Mouse (Mus musculus): ENCODE results near the gene Zscan10.

Gene Zscan10

DNA sequence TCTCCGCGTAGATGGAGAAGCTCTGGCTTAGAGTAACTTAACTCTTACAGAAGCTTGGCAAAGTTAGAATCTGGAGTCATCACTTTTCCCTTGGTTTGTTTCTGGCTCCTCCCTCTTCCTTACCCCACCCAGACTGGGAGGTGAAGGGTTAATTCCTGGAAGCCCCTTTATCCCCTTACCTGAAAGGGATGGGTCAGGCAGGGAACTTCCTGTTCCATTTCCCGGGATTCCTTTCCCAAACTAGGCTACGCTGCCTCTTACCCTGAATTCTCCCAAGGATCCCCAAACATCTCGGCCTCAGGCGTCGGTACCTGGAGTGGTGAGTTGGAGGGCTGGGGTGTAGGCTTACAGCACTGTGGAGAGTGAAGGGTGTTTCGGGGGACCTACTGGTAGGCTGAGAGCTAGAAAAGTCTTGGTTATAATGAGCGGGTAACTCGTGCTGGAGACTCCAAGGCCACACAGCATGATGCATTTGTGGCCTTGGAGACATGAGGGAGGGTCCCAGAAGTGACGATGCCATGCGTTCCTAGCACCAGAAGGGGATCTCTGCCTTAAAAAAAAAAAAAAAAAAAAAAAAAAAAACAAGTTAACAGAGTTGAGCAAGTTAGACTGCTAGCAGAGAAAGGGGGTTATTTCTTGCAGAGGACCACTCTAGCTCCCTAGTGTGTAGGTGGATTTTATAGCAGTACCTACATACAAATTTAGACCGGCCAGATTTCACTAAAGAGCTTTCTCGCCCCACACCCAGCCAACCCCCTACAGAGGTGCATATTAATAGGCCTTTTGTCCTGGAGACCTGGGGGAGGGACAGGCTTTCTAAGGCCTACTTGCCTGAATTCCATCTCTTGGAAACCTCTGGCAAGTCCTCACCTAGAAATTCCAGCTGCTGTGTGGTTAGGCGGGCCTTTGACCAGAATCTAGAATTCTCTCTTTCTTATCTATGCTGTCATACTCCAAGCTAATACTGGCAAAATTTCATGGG, at the start of gene Zscan10:
Gene Zscan10, plus strand, starts transcription at position 216 of the 982 bp plus-strand sequence.
- CTCF ChIA-PET, result interaction anchor here (1.6 kb wide), 1 partner anchor 9 kb away, joined by 6 read pairs; no protein-coding TSS in a partner anchor

- CTCF ChIA-PET, result no interaction called here
Measured at GRCm38 (mm10) chr17:23550856-23551255, 49.8 kb upstream of the Zscan10 start.

- CTCF ChIA-PET, result no interaction called here
Measured at GRCm38 (mm10) chr17:23551416-23551815, 49.2 kb upstream of the Zscan10 start.

DNA sequence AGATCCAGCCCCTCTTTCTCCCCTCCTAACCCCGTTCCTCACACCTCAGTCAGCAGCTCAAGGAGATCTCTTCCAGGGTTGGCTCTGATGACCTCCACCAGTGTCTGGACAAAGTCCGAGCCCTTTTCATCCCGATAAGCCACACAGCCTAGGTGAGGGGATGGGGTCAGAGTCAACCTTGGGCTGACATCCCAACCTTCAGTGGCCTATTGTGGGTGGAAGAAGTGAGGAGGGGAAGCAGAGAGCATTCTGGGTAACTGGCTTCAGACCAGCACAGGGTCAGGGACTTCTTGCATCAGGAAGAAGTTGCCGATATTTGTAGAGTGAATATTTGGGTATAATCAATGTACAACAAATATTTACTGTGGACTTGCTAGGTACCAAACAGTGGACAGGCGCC, 48.7 kb upstream of the Zscan10 start:
- CTCF ChIA-PET, result no interaction called here

DNA sequence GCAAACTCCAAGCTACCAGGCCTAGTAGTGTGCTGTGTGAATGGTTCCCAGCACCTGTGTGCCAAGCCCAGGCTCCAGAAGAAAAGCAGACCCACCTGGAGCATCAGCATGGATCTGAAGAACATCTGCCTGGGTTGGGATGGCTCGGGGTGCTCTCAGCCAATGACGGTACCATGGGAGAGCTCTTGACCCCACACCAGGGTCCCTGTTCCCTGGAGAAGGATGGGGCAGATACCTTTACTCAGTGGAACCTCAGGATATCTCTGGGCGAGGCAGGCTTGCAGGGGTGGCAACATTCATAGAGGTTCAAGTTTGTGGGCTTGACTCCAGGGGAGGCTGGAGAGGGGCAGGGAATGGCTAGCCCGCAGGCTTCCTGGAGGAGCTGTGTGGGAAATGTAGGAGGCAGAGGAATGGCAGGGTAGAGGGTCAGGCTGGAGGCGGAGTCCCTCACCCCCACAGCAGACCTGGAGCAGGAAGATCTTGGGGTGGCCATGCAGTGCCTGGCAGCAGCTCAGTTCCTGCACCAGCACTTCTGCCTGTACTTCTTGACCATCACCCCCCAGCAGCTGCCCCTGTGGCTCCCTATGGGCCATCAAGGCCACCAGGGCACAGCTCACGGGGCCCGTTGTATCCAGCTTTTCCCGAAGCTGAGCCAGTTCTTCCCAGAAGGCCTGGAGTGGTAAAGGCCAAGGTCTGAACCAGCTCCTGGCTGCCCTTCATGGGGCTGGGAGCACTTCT, 47.6 kb upstream of the Zscan10 start:
- CTCF ChIA-PET, result no interaction called here

DNA sequence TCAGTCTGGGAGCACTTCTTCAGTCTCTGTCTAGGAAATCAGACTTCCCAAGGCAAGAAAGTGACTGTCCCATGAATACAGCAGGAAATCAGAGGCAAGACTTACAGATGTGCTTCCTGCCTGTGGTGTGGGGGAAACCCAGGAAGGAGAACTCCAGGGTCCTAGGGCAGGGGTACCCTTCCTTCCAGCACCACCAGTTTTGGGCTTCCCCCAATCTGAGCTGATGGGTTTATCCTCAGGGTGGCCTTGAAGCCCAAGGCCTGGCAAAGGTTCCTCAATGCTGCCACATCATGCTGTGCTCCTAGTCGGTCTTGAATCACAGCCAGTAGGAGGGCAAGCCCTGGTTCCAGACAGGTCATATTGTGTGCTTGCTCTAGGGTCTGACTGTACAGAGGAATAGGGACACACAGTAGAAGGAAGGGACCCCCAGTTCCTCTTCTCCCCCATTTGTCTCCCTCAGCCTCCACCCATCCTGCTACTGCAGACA, 47.0 kb upstream of the Zscan10 start:
- CTCF ChIA-PET, result no interaction called here

GRCm38 (mm10) chr17:23554321-23554720, 46.3 kb upstream of the Zscan10 start:
- CTCF ChIA-PET, result no interaction called here

DNA sequence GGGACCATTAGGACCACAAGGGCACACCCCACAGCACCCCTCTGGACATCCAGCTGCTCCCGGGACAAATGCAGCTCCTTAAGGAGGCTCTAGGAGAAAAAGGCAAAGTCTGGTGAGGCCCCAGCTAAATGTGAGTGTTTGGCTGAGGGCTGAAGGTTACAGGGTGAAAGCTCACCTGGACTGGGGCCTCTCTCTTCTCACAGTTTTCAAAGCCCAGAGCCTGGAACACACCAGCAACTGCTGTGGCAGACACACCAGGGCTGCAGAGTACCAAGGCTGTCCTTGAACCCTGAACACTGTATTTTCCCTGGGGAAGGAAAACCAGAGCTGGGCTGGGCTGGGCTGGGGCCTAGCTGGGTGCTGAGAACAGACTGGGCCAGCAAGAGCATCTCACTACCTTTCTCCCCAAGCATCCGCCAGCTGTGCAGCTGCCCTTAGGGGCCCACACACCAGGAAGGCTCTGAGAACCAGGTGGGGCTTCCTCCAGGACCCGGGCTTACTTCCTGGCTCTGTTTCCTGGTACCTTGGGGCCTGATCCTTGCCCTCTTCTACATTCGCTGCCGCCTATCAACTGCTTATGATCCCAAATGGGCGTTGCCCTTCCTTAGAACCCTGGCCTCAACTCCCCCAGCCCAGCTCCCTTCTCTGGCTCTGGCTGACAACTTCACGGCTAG, 45.3 kb upstream of the Zscan10 start:
- CTCF ChIA-PET, result no interaction called here

- CTCF ChIA-PET, result no interaction called here
Measured at GRCm38 (mm10) chr17:23559767-23560166, 40.9 kb upstream of the Zscan10 start.

DNA sequence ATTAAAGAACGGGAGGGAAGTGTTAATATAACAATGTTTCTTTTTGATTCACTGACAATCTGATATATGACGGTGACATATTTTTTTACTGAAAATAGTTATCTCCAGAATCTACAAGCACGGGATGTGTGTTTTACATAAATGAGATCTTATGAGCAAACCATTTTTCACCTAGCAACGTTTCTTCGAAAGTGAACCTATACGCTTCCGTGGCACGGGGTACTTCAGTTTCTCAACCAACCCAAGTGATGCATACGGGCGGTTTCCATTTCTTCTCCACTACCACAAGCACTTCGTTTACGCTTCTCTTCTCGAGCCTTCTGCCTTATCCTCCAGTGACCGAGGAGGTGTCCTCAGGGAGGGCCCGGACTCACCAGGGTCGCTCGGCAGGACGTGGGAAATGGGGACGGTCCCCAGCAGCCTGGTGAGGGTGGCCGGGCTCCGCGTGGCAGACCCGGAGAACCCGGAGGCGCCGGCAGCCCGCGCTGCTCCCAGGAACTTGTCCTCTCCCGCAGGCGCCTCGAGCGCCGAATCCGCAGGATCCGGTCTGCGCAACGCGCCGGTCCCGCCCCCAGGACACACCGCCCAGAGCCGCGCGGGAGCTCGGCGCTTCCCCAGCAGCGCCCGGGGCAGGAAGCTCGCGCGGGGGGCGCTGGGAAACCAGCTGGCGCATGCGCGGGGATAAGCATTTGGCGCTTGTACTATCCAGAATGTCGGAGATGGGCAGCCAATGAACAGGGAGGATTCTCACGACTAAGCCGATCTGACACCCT, 36.9 kb upstream of the Zscan10 start, which contains the start of gene Zfp213:
Gene Zfp213, minus strand, starts transcription at position 644 of the 773 bp plus-strand sequence.
- CTCF ChIA-PET, result no interaction called here

GRCm38 (mm10) chr17:23564368-23564715, 36.3 kb upstream of the Zscan10 start:
- CTCF ChIA-PET, result no interaction called here

DNA sequence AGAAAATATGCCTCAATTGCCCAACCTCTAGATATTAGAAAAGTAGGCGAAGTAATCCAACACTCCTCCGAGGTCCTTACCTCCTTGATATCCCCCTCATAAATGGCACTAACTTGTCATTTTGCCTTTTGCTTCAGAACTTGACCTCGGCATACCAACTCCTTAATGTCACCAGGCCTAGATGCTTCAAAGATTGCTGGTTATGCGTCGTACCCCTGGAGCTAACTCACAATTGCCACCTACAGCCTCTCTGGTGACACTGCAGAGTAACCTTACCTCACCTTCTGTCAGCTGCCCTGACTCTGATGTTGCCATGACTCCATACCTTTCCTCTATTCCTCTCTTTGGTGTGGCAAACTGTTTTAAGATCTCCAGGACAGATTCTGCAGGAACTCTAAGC, 33.9 kb upstream of the Zscan10 start:
- CTCF ChIA-PET, result interaction anchor here (0.7 kb wide), 1 partner anchor 158 kb away, joined by 3 read pairs; no protein-coding TSS in a partner anchor

GRCm38 (mm10) chr17:23568370-23568769, 32.3 kb upstream of the Zscan10 start:
- CTCF ChIA-PET, result interaction anchor here (0.6 to 1.0 kb wide), 2 partner anchors 23 to 124 kb away, joined by 6 to 10 read pairs; no protein-coding TSS in a partner anchor

DNA sequence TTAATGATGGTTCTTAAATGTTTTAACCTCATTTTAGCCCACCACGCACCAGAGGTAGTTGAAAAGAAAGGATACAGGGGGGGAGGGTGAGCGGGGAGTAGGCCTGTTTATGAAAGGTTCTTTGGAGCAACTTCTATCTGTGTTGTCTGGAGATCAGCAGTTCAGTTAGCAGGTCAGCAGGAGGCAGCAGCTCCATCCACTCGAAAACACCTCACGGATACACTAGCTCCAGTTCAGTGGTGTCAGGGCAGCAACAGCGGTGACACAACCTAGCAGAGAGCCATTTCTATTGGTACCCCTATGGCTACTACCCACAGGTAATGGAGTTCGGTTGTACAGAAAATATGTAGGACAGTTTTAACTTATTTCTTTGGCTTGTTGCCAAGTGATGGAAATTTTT, 30.6 kb upstream of the Zscan10 start:
- CTCF ChIA-PET, result interaction anchor here (0.7 kb wide), 1 partner anchor 268 kb away, joined by 3 read pairs; no protein-coding TSS in a partner anchor

DNA sequence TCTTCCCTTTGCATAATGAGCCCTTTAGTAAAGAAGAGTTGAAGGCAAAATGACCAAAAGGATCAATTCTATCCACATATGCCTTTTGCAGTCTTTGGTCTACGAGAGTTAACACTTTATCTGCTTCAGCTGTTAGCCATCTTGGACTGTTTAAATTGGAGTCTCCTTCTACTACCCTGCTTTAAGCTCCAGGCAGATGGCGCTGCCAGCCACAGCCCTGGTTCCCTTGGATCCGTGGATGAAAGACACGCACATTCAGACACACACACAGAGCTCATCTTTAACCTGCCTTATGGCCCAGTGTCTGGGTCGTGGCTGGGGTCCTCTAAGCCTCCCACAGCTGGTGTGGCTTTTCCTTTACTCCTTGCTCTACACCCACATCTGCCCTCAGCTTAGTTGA, 29.6 kb upstream of the Zscan10 start:
- CTCF ChIA-PET, result interaction anchor here (0.7 to 1.1 kb wide), 3 partner anchors 22 to 59 kb away, joined by 3 to 6 read pairs (median 3); no protein-coding TSS in a partner anchor

DNA sequence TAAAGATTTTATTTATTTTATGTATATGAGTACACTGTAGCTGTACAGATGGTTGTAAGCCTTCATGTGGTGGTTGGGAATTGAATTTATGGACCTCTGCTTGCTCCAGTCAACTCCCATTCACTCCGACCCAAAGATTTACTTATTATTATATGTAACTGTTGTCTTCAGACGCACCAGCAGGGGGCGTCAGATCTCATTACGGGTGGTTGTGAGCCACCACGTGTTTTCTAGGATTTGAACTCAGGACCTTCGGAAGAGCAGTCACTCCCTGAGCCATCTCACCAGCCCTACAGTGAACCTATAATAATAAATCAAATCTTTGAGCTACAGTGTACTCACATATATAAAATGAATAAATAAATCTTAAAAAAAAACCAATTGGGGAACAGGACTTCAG, 28.6 kb upstream of the Zscan10 start:
- CTCF ChIA-PET, result interaction anchor here (0.6 to 0.7 kb wide), 2 partner anchors 21 to 38 kb away, joined by 4 to 12 read pairs; no protein-coding TSS in a partner anchor

DNA sequence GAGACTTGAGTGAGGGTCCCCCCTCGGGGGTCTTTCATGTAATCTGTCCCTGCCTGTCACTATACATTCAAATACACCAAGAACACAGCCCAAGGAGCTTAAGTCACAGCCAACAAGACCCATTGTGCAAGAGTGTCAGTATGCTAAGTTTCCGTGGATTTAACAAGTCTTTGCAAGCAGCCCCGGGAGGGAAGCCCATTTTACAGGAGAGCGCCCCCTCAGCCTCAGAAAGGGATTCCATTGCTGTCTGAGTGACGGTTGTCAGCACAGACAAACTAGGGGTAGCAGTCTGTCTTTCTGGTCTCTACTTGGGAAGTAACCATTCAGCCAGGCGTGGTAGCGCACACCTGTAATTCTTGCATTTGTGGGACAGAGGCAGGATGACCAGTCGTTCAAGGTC, 26.5 kb upstream of the Zscan10 start:
- CTCF ChIA-PET, result no interaction called here

DNA sequence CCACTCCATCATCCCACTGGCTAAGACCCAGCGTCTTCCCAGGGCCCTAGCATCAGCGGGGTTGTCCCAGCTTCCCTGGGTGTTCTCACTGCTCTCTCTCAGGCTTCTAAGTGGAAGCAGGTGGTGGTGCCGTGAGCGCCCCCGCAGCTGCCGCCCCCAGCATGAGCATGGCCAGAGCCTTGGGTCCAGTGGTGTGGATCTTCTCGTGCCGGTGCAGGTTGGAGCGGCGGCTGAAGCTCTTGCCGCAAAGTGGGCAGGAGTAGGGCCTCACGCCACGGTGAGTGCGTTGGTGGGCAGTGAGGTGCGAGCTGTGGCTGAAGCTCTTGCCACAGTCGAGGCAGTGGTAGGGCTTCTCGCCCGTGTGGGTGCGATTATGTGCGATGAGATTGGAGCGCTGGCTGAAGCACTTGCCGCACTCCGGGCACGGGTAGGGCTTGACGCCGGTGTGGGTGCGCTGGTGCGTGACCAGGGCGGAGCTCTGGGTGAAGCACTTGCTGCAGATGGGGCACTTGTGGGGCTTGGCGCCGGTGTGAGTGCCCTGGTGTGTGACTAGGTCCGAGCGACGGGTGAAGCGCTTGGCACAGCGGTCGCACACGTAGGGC, 24.6 kb upstream of the Zscan10 start:
- CTCF ChIA-PET, result no interaction called here

DNA sequence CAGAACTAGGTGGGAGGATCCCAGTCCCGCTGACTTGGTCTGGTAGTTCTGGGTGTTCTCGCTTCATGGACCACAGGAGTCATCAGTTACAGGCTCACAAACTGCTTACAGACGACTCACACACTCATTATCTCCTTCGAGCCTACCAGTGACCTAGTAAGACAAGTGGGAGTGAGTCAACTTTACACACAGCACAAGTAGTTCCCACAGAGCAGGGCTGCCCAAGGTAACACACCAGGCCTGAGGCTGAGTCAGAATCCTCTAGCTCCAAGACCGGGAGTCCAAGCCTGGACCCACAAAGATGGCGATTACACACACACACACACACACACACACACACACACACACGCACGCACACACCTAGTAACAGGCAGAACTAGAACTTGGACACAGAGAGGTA, 15.9 kb upstream of the Zscan10 start:
- CTCF ChIA-PET, result no interaction called here

GRCm38 (mm10) chr17:23585721-23586491, 14.8 kb upstream of the Zscan10 start:
- CTCF ChIA-PET, result interaction anchor here (1.1 kb wide), 1 partner anchor 16 kb away, joined by 3 read pairs; no protein-coding TSS in a partner anchor

Data from spleen, embryonic (tissue).